Mouse (Mus musculus) brain, adult 10 weeks (tissue): ENCODE data around the gene Ifitm7. TPM values are rescaled to one million over a fixed set of nuclear protein-coding genes. Genes with fewer than 3 reads are reported as not detected.

Experiments used
- polyA plus RNA-seq: library from polyadenylated mRNA; stranded (reverse); fragments of 350-450 nt; fragmentation: Illumina TruSeq; extraction: RNeasy Lipid Tissue Mini Kit (QIAGEN cat#74804); gene quantifications from one replicate; pipeline ENCODE4 v1.2.3, GENCODE M21; 2015; ENCODE audit warnings: low read depth, low replicate concordance

Gene Ifitm7
- polyA plus RNA-seq: 1.1 TPM

GRCm38 (mm10) chr16:13986574-13987478, at the start of gene Ifitm7, which contains the start of gene 2900011O08Rik:
Ifitm7 (minus strand) TSS chr16:13986888.
2900011O08Rik (plus strand) TSS chr16:13986604.

Other genes with a start within 250 kb of the Ifitm7 start
- 41.2 TPM for gene Rrn3, start 206.2 kb downstream of the Ifitm7 start, polyA plus RNA-seq
- gene Ntan1, start 168.0 kb downstream of the Ifitm7 start, polyA plus RNA-seq: 149 TPM
- gene Pdxdc1, start 83.8 kb downstream of the Ifitm7 start, polyA plus RNA-seq: 74.0 TPM
- gene Mpv17l, start 83.7 kb downstream of the Ifitm7 start, polyA plus RNA-seq: 83.7 TPM
- gene 2900011O08Rik, start 284 bp downstream of the Ifitm7 start, polyA plus RNA-seq: 231 TPM
- 32.6 TPM for gene Nde1, start 176.4 kb upstream of the Ifitm7 start, polyA plus RNA-seq
- gene Marf1, start 176.5 kb upstream of the Ifitm7 start, polyA plus RNA-seq: 52.7 TPM